23 mouse cellular contexts compared by ENCODE assay signal in genomic region chr10:23959071-23959470, GRCm38 (mm10). TPM values are rescaled to one million over a fixed set of nuclear protein-coding genes. Genes with fewer than 3 reads are reported as not detected.
DNase-seq lines count a peak whose midpoint lies in the region; ATAC-seq lines count a peak whose summit lies in the region.
"Had no signal": no experiment of that assay in that cellular context is flagged by ENCODE, and none has a peak within 500 bp of the region (broad histone marks: within the 10 kb centered on the region; RNA-seq: fewer than 3 reads in every experiment).

No protein-coding gene starts in this region.

- H3K9ac ChIP-seq in kidney, embryonic 14.5 days (ENCODE audit: low read depth, low read length), result no peak overlapping the region
- H3K9ac ChIP-seq: embryonic facial prominence, embryonic 12.5 days; heart, embryonic 12.5 days; liver, embryonic 15.5 days; neural tube, embryonic 13.5 days had no signal

- no peaks in the 10 kb centered on the region for H3K9me3 ChIP-seq in kidney, embryonic 14.5 days (ENCODE audit: control insufficient read depth, low read length)
- H3K9me3 ChIP-seq: embryonic facial prominence, embryonic 12.5 days; forebrain, embryonic 10.5 days; heart, embryonic 12.5 days; limb, embryonic 10.5 days; liver, embryonic 15.5 days; neural tube, embryonic 13.5 days had no signal

- peak; percentile 59 for DNase-seq in kidney, adult 11 months
- DNase-seq in urinary bladder, postnatal 14 days (ENCODE audit: low spot score), result peak; percentile 39
- DNase-seq in urinary bladder, postnatal 10 days (ENCODE audit: low spot score), result no peak
- DNase-seq in kidney, postnatal 10 days, result peak; percentile 45
- DNase-seq in yolk sac, embryonic 10.5 days (ENCODE audit: low spot score), result peak; percentile 32
- no peak for DNase-seq in retina, postnatal 1 day
- DNase-seq: B cell, adult 2 months; gastrocnemius, postnatal 25 days; layer of hippocampus, postnatal 36 days; right cerebral cortex, postnatal 4 days; thymus, postnatal 14 days had no signal

- no peaks in the 10 kb centered on the region for H3K27me3 ChIP-seq in kidney, embryonic 14.5 days (ENCODE audit: control insufficient read depth, insufficient read depth, low read length)
- H3K27me3 ChIP-seq: embryonic facial prominence, embryonic 12.5 days; heart, embryonic 12.5 days; liver, embryonic 15.5 days; neural tube, embryonic 13.5 days had no signal

- 28% methylated on average over 3 of the region's 3 CpGs for WGBS in kidney, embryonic 14.5 days

- ATAC-seq in kidney, embryonic 14.5 days (ENCODE audit: low FRiP score, low TSS enrichment), result no peak
- no peak for ATAC-seq in megakaryocyte progenitor cell, adult 5-6 weeks (replicated peaks; ENCODE audit: poor library complexity)
- ATAC-seq: Patski had no signal

- H3K36me3 ChIP-seq in kidney, embryonic 14.5 days (ENCODE audit: control insufficient read depth, insufficient read depth, low read length), result no peaks in the 10 kb centered on the region
- H3K36me3 ChIP-seq: embryonic facial prominence, embryonic 12.5 days; forebrain, embryonic 10.5 days; heart, embryonic 12.5 days; limb, embryonic 10.5 days; liver, embryonic 15.5 days; neural tube, embryonic 13.5 days had no signal

- H3K27ac ChIP-seq in kidney, embryonic 14.5 days (ENCODE audit: low read depth, low read length), result no peak overlapping the region
- H3K27ac ChIP-seq: embryonic facial prominence, embryonic 12.5 days; forebrain, embryonic 10.5 days; limb, embryonic 10.5 days; liver, embryonic 15.5 days; neural tube, embryonic 13.5 days had no signal

- H3K4me3 ChIP-seq in kidney, embryonic 14.5 days (ENCODE audit: low read length), result no peak overlapping the region
- H3K4me3 ChIP-seq: embryonic facial prominence, embryonic 12.5 days; forebrain, embryonic 10.5 days; heart, embryonic 12.5 days; limb, embryonic 10.5 days; liver, embryonic 15.5 days; neural tube, embryonic 13.5 days had no signal

- peaks cover 10% of the 10 kb centered on the region; the same call in 1 of the 2 replicates for H3K4me1 ChIP-seq in kidney, embryonic 14.5 days (ENCODE audit: control insufficient read depth, insufficient read depth, low read length)
- H3K4me1 ChIP-seq: embryonic facial prominence, embryonic 12.5 days; forebrain, embryonic 10.5 days; limb, embryonic 10.5 days; liver, embryonic 15.5 days; neural tube, embryonic 13.5 days had no signal

- no peak overlapping the region for H3K4me2 ChIP-seq in kidney, embryonic 14.5 days (replicated peaks; ENCODE audit: low read depth, low read length)
- H3K4me2 ChIP-seq: embryonic facial prominence, embryonic 12.5 days; heart, embryonic 12.5 days; liver, embryonic 15.5 days; neural tube, embryonic 13.5 days had no signal

RNA-seq across cellular contexts. Expression of gene Taar4, which starts 1.2 kb away (rescaled TPM):
- polyA plus RNA-seq in kidney, embryonic 14.5 days (2014; fragmentation: Nextera tagmentation; extraction: Ambion mirVana), result not detected in 2 replicates
- not detected in 2 replicates for total RNA-seq in megakaryocyte progenitor cell, adult 5-6 weeks (2015)
- not detected in 2 replicates for total RNA-seq in megakaryocyte progenitor cell, adult 5-6 weeks (2017)
- total RNA-seq: gastrocnemius, postnatal 25 days; hematopoietic stem cell, adult 5-6 weeks; layer of hippocampus, postnatal 36 days; megakaryocyte-erythroid progenitor cell, adult 5-6 weeks had no signal
- polyA plus RNA-seq: embryonic facial prominence, embryonic 12.5 days; forebrain, embryonic 10.5 days; heart, embryonic 12.5 days; large intestine, adult 2 months; limb, embryonic 10.5 days; liver, embryonic 15.5 days; neural tube, embryonic 13.5 days; Patski had no signal

RNA-seq across cellular contexts. Expression of gene Taar3, which starts 9.7 kb away (rescaled TPM):
- polyA plus RNA-seq in kidney, embryonic 14.5 days (2014; fragmentation: Nextera tagmentation; extraction: Ambion mirVana), result not detected in 2 replicates
- not detected in 2 replicates for total RNA-seq in megakaryocyte progenitor cell, adult 5-6 weeks (2015)
- not detected in 2 replicates for total RNA-seq in megakaryocyte progenitor cell, adult 5-6 weeks (2017)
- total RNA-seq: gastrocnemius, postnatal 25 days; hematopoietic stem cell, adult 5-6 weeks; layer of hippocampus, postnatal 36 days; megakaryocyte-erythroid progenitor cell, adult 5-6 weeks had no signal
- polyA plus RNA-seq: embryonic facial prominence, embryonic 12.5 days; forebrain, embryonic 10.5 days; heart, embryonic 12.5 days; large intestine, adult 2 months; limb, embryonic 10.5 days; liver, embryonic 15.5 days; neural tube, embryonic 13.5 days; Patski had no signal

RNA-seq across cellular contexts. Expression of gene Taar5, which starts 11.4 kb away (rescaled TPM):
- polyA plus RNA-seq in kidney, embryonic 14.5 days (2014; fragmentation: Nextera tagmentation; extraction: Ambion mirVana), result not detected in 2 replicates
- not detected in 2 replicates for total RNA-seq in megakaryocyte progenitor cell, adult 5-6 weeks (2015)
- total RNA-seq in megakaryocyte progenitor cell, adult 5-6 weeks (2017), result not detected in 2 replicates
- total RNA-seq: gastrocnemius, postnatal 25 days; hematopoietic stem cell, adult 5-6 weeks; layer of hippocampus, postnatal 36 days; megakaryocyte-erythroid progenitor cell, adult 5-6 weeks had no signal
- polyA plus RNA-seq: embryonic facial prominence, embryonic 12.5 days; forebrain, embryonic 10.5 days; heart, embryonic 12.5 days; large intestine, adult 2 months; limb, embryonic 10.5 days; liver, embryonic 15.5 days; neural tube, embryonic 13.5 days; Patski had no signal

RNA-seq across cellular contexts. Expression of gene Taar2, which starts 20.7 kb away (rescaled TPM):
- not detected in 2 replicates for polyA plus RNA-seq in kidney, embryonic 14.5 days (2014; fragmentation: Nextera tagmentation; extraction: Ambion mirVana)
- not detected in 2 replicates for total RNA-seq in megakaryocyte progenitor cell, adult 5-6 weeks (2015)
- total RNA-seq in megakaryocyte progenitor cell, adult 5-6 weeks (2017), result not detected in 2 replicates
- total RNA-seq: gastrocnemius, postnatal 25 days; hematopoietic stem cell, adult 5-6 weeks; layer of hippocampus, postnatal 36 days; megakaryocyte-erythroid progenitor cell, adult 5-6 weeks had no signal
- polyA plus RNA-seq: embryonic facial prominence, embryonic 12.5 days; forebrain, embryonic 10.5 days; heart, embryonic 12.5 days; large intestine, adult 2 months; limb, embryonic 10.5 days; liver, embryonic 15.5 days; Patski had no signal

RNA-seq across cellular contexts. Expression of gene Taar6, which starts 26.4 kb away (rescaled TPM):
- polyA plus RNA-seq in kidney, embryonic 14.5 days (2014; fragmentation: Nextera tagmentation; extraction: Ambion mirVana), result not detected in 2 replicates
- not detected in 2 replicates for total RNA-seq in megakaryocyte progenitor cell, adult 5-6 weeks (2015)
- not detected in 2 replicates for total RNA-seq in megakaryocyte progenitor cell, adult 5-6 weeks (2017)
- total RNA-seq: gastrocnemius, postnatal 25 days; hematopoietic stem cell, adult 5-6 weeks; layer of hippocampus, postnatal 36 days; megakaryocyte-erythroid progenitor cell, adult 5-6 weeks had no signal
- polyA plus RNA-seq: embryonic facial prominence, embryonic 12.5 days; forebrain, embryonic 10.5 days; heart, embryonic 12.5 days; large intestine, adult 2 months; limb, embryonic 10.5 days; liver, embryonic 15.5 days; neural tube, embryonic 13.5 days; Patski had no signal

Comparison
In these comparisons a context has a peak if more than half of its experiments do, and no peak if none do; other contexts are left out.
1. DNase-seq: peak in kidney, adult 11 months (single experiment), urinary bladder, postnatal 14 days (single experiment), kidney, postnatal 10 days (single experiment) and yolk sac, embryonic 10.5 days (single experiment); none in urinary bladder, postnatal 10 days (single experiment) and retina, postnatal 1 day (single experiment).